Mouse (Mus musculus) naive thymus-derived CD4-positive, alpha-beta T cell, adult 5 months (primary cell): ENCODE measurements around the gene Olfr341. TPM values are rescaled to one million over a fixed set of nuclear protein-coding genes. Genes with fewer than 3 reads are reported as not detected.

Experiments
- polyA plus RNA-seq: library from polyadenylated mRNA; unstranded; fragments of 100-300 nt; shearing (Covaris generic); gene quantifications from one replicate; pipeline ENCODE4 v1.2.1, GENCODE M21; 2017

Gene Olfr341
- polyA plus RNA-seq, result 0.20 TPM

DNA sequence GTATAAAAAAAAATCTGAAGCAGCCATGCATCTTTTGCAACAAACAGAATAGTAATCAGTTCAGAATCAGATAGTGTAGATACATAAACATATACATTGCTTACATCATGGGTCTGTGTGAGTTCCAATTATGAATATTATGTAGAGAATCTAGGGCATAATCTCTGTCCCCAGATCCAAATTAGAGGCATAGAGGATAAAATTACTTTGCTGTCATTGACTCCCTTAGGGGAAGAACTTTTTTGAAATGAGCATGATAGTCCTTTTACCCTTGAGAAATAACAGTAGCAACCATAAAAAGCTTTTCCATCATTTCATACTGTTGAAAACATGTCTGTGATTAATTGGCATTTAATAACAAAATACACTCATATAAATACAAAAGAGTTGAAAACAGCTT lies at the start of gene Olfr341:
Olfr341 (minus strand) TSS at position 101 of the 400 bp plus-strand sequence.

DNA sequence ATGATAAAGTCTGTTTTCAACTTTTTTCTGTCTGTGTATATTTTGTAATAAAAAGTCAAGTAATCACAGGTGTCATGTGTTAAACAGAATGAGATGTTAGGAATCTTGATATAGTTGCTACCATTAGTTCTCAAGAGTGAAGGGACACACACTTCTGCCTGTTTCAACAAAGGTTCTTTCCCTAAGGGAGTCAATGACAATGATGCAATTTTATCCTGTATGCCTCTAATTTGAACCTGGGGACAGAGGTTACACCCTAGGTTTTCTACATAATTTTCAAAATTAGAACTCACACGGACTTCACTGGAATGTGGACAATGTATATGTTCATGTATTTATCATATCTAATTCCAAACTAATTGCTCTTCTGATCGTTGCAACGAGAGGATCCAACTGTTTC lies 42.4 kb upstream of the Olfr341 start, which contains the start of gene Olfr342:
Olfr342 (plus strand) TSS at position 301 of the 400 bp plus-strand sequence.

DNA sequence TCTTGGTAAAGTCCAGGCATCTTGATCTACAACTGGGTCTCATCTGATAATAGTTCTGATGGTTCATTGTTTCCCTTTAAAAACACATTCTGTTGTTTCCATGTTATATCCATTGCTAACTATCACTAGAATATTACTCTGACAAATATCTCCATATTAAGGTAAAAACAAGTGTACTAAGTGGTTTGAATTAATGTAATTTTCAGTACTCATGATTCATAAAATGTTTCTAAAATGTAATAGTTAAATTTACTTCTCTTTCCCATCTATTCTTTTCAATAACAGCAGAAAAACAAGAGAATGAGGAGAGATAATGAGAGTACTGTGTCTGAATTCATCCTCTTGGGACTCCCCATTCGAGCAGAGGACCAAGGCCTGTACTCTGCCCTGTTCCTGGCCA lies 30.0 kb downstream of the Olfr341 start, which contains the start of gene Olfr340:
Olfr340 (plus strand) TSS at position 301 of the 400 bp plus-strand sequence.

Other genes with a start within 250 kb of the Olfr341 start
- gene Olfr338, start 108.9 kb downstream of the Olfr341 start, polyA plus RNA-seq, result 0.22 TPM
- not detected for gene Olfr339, start 63.5 kb downstream of the Olfr341 start, polyA plus RNA-seq
- not detected for gene Olfr340, start 29.9 kb downstream of the Olfr341 start, polyA plus RNA-seq
- not detected for gene Olfr342, start 42.5 kb upstream of the Olfr341 start, polyA plus RNA-seq
- gene Olfr344, start 84.2 kb upstream of the Olfr341 start, polyA plus RNA-seq, result not detected
- gene Olfr345, start 157.6 kb upstream of the Olfr341 start, polyA plus RNA-seq, result not detected
- not detected for gene Olfr346, start 203.3 kb upstream of the Olfr341 start, polyA plus RNA-seq
- gene Olfr347, start 249.4 kb upstream of the Olfr341 start, polyA plus RNA-seq, result not detected